Mouse (Mus musculus): ENCODE results near the gene Lin7b. TPM values are rescaled to one million over a fixed set of nuclear protein-coding genes. Genes with fewer than 3 reads are reported as not detected.

The Lin7b gene
- polyA plus RNA-seq, 2 experiments from 2014 or later = not detected

Other genes with a start within 250 kb of the Lin7b start
- 1,000 to 10,000 TPM; 4,562 to 5,652 TPM for gene Rps11, start 246.1 kb downstream of the Lin7b start, polyA plus RNA-seq (2017; shearing (Covaris generic))
- gene Rpl13a, start 241.8 kb downstream of the Lin7b start, polyA plus RNA-seq (2017; shearing (Covaris generic)) = 1,000 to 10,000 TPM; 7,090 to 8,122 TPM
- gene Gm45713, start 234.4 kb downstream of the Lin7b start, polyA plus RNA-seq (2017; shearing (Covaris generic)) = not detected
- gene Flt3l, start 234.2 kb downstream of the Lin7b start, polyA plus RNA-seq (2017; shearing (Covaris generic)) = 100 to 1,000 TPM; 118 to 125 TPM
- 10 to 100 TPM; 44.4 to 53.0 TPM for gene Pih1d1, start 216.3 kb downstream of the Lin7b start, polyA plus RNA-seq (2017; shearing (Covaris generic))
- gene Aldh16a1, start 216.0 kb downstream of the Lin7b start, polyA plus RNA-seq (2017; shearing (Covaris generic)) = 10 to 100 TPM; 21.4 to 27.4 TPM
- not detected for gene Slc17a7, start 206.6 kb downstream of the Lin7b start, polyA plus RNA-seq (2017; shearing (Covaris generic))
- not detected for gene Gfy, start 191.0 kb downstream of the Lin7b start, polyA plus RNA-seq (2017; shearing (Covaris generic))
- gene Pth2, start 189.6 kb downstream of the Lin7b start, polyA plus RNA-seq (2017; shearing (Covaris generic)) = not detected
- gene Ccdc155, start 165.7 kb downstream of the Lin7b start, polyA plus RNA-seq (2017; shearing (Covaris generic)) = under 1 TPM; 0.24 to 0.34 TPM
- 10 to 100 TPM; 20.6 to 24.7 TPM for gene Dkkl1, start 158.4 kb downstream of the Lin7b start, polyA plus RNA-seq (2017; shearing (Covaris generic))
- 1 to 10 TPM; 1.5 to 2.8 TPM for gene Tead2, start 154.8 kb downstream of the Lin7b start, polyA plus RNA-seq (2017; shearing (Covaris generic))
- 100 to 1,000 TPM; 420 to 495 TPM for gene Cd37, start 131.5 kb downstream of the Lin7b start, polyA plus RNA-seq (2017; shearing (Covaris generic))
- gene Slc6a16, start 129.5 kb downstream of the Lin7b start, polyA plus RNA-seq (2017; shearing (Covaris generic)) = not detected
- not detected for gene Slc6a21, start 93.1 kb downstream of the Lin7b start, polyA plus RNA-seq (2017; shearing (Covaris generic))
- gene Trpm4, start 36.8 kb downstream of the Lin7b start, polyA plus RNA-seq (2017; shearing (Covaris generic)) = 10 to 100 TPM; 21.7 to 27.8 TPM
- not detected for gene Hrc, start 35.3 kb downstream of the Lin7b start, polyA plus RNA-seq (2017; shearing (Covaris generic))
- not detected for gene Ppfia3, start 3.6 kb downstream of the Lin7b start, polyA plus RNA-seq (2017; shearing (Covaris generic))
- 100 to 1,000 TPM in 1 of 2 experiments, 10 to 100 TPM in 1; 68.1 to 108 TPM for gene Snrnp70, start 25.2 kb upstream of the Lin7b start, polyA plus RNA-seq (2017; shearing (Covaris generic))
- gene Kcna7, start 35.1 kb upstream of the Lin7b start, polyA plus RNA-seq (2017; shearing (Covaris generic)) = not detected
- gene Ntf5, start 43.1 kb upstream of the Lin7b start, polyA plus RNA-seq (2017; shearing (Covaris generic)) = not detected
- not detected for gene Lhb, start 50.2 kb upstream of the Lin7b start, polyA plus RNA-seq (2017; shearing (Covaris generic))
- gene Gys1, start 64.3 kb upstream of the Lin7b start, polyA plus RNA-seq (2017; shearing (Covaris generic)) = 1 to 10 TPM; 9.3 to 9.8 TPM
- gene Ruvbl2, start 67.5 kb upstream of the Lin7b start, polyA plus RNA-seq (2017; shearing (Covaris generic)) = 10 to 100 TPM; 47.4 to 51.2 TPM
- 1,000 to 10,000 TPM; 1,527 to 1,850 TPM for gene Ftl1, start 89.3 kb upstream of the Lin7b start, polyA plus RNA-seq (2017; shearing (Covaris generic))
- 100 to 1,000 TPM in 1 of 2 experiments, 10 to 100 TPM in 1; 94.5 to 202 TPM for gene Bax, start 96.3 kb upstream of the Lin7b start, polyA plus RNA-seq (2017; shearing (Covaris generic))
- under 1 TPM in 1 of 2 experiments, not detected in 1; 0.44 TPM for gene Tulp2, start 111.3 kb upstream of the Lin7b start, polyA plus RNA-seq (2017; shearing (Covaris generic))
- gene Gm45808, start 116.2 kb upstream of the Lin7b start, polyA plus RNA-seq (2017; shearing (Covaris generic)) = not detected
- gene Dhdh, start 118.2 kb upstream of the Lin7b start, polyA plus RNA-seq (2017; shearing (Covaris generic)) = 1 to 10 TPM in 1 of 2 experiments, under 1 TPM in 1; 0.61 to 1.3 TPM
- 100 to 1,000 TPM; 103 to 130 TPM for gene Nucb1, start 139.8 kb upstream of the Lin7b start, polyA plus RNA-seq (2017; shearing (Covaris generic))
- gene Ppp1r15a, start 155.7 kb upstream of the Lin7b start, polyA plus RNA-seq (2017; shearing (Covaris generic)) = 10 to 100 TPM; 27.5 to 33.4 TPM
- gene Plekha4, start 155.7 kb upstream of the Lin7b start, polyA plus RNA-seq (2017; shearing (Covaris generic)) = under 1 TPM in 1 of 2 experiments, not detected in 1; 0.79 TPM
- gene Hsd17b14, start 184.3 kb upstream of the Lin7b start, polyA plus RNA-seq (2017; shearing (Covaris generic)) = not detected
- gene Bcat2, start 199.6 kb upstream of the Lin7b start, polyA plus RNA-seq (2017; shearing (Covaris generic)) = 10 to 100 TPM; 40.9 to 56.9 TPM
- not detected for gene Fgf21, start 244.9 kb upstream of the Lin7b start, polyA plus RNA-seq (2017; shearing (Covaris generic))
- gene Fut1, start 246.7 kb upstream of the Lin7b start, polyA plus RNA-seq (2017; shearing (Covaris generic)) = not detected

All from activated CD4-positive, CD25-positive, alpha-beta regulatory T cell, adult 4 months (primary cell).